Mouse (Mus musculus) liver, postnatal 0 days (tissue): Measurements from ENCODE around the gene Xrcc6.

ENCODE experiments used
- CTCF ChIP-seq: sonication (generic); IDR thresholded peaks from 2 replicates; pipeline ENCODE4 v1.5.1; 2016; ENCODE audit warnings: antibody characterized with exemption, low read depth
- EP300 ChIP-seq: IDR thresholded peaks from 2 replicates; pipeline ENCODE4 v1.6.1; 2016; ENCODE audit warnings: antibody characterized with exemption, low read depth, mild to moderate bottlenecking

- TF ChIP-seq CTCF (no peak), EP300 (no peak)
Measured at GRCm38 (mm10) chr15:82014745-82015391, 27.2 kb downstream of the Xrcc6 start.
